Mouse (Mus musculus) liver, adult 2 months (tissue): ENCODE measurements at regions not wholly inside any gene's neighbourhood (a gene's known extent, or its start where the extent isn't known, plus 50 kb on each side); places are given as distances from the start of the nearest gene placed in this dataset.

Experiments used
- DNase-seq: peaks from one replicate; pipeline ENCODE4 v3.0.0-alpha.2; 2011; ENCODE audit warnings: low read depth, low spot score; ENCODE audit errors: extremely low read depth
- H3K27ac ChIP-seq: fragments of 200-500 bp; replicated peaks from 2 replicates; pipeline ENCODE4 v1.5.1; 2012; ENCODE audit warnings: low read depth, mild to moderate bottlenecking, control low read depth, inconsistent platforms, low read length; ENCODE audit not compliant: insufficient read depth
- H3K27me3 ChIP-seq: fragments of 200-500 bp; 2 replicates; pipeline ENCODE4 v1.6.1; 2012; ENCODE audit warnings: mild to moderate bottlenecking, moderate library complexity, low read length, inconsistent platforms; ENCODE audit not compliant: control insufficient read depth, insufficient read depth
- H3K36me3 ChIP-seq: fragments of 200-500 bp; 2 replicates; pipeline ENCODE4 v1.6.1; 2012; ENCODE audit warnings: low read length, inconsistent platforms; ENCODE audit not compliant: control insufficient read depth, insufficient read depth
- H3K4me1 ChIP-seq: fragments of 200-500 bp; 2 replicates; pipeline ENCODE4 v1.6.1; 2011; ENCODE audit warnings: low read length; ENCODE audit not compliant: control insufficient read depth, insufficient read depth
- H3K4me3 ChIP-seq: fragments of 200-500 bp; 2 replicates; pipeline ENCODE4 v1.5.1; 2011; ENCODE audit warnings: low read depth, mild to moderate bottlenecking, control low read depth, low read length, moderate library complexity; ENCODE audit not compliant: insufficient read depth
- H3K79me2 ChIP-seq: fragments of 200-500 bp; 2 replicates; pipeline ENCODE4 v1.6.1; 2012; ENCODE audit warnings: inconsistent platforms, mild to moderate bottlenecking, low read length, moderate library complexity; ENCODE audit not compliant: control insufficient read depth, insufficient read depth
- H3K9ac ChIP-seq: fragments of 200-500 bp; 2 replicates; pipeline ENCODE4 v1.6.1; 2012; ENCODE audit warnings: low read depth, mild to moderate bottlenecking, control low read depth, inconsistent platforms, low read length
- CTCF ChIP-seq: fragments of 200-500 bp; IDR thresholded peaks from 2 replicates; pipeline ENCODE4 v1.5.1; 2011; ENCODE audit warnings: low read depth, low read length, control low read depth
- POLR2A ChIP-seq: fragments of 200-500 bp; IDR thresholded peaks from 2 replicates; pipeline ENCODE4 v1.6.1; 2011; ENCODE audit warnings: low read length, control low read depth; ENCODE audit not compliant: insufficient read depth; ENCODE audit errors: extremely low read depth
- WGBS: fragments of 180-500 bp; shearing (Covaris S2); methylation state at CpG from one replicate; pipeline ENCODE4 v1.1.7; 2018; 5-methylcytosine and 5-hydroxymethylcytosine counted together

DNA sequence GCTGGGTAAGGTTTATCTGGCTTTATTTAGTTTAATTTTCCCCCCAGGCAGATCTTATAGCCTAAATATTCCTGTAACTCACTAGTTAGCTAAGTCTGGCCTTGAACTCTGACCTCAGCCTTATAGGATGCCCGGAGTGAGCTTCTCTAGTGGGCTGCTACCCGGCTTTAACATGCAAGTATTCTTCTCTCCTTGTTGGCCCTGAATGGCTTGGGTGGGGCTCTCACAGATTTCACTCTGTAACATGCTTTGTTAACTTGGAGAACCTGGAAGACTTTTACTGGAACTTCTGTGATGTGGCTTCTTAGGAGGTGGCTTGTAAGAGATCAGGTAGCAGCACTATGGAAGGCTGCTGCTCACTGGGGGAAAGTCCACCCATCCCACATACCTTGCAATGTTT lies 177.3 kb upstream of the Camk1g start:
- H3K27ac ChIP-seq: no peak overlapping the region
- H3K79me2 ChIP-seq: no peaks in the 10 kb centered on the region
- H3K4me1 ChIP-seq: no peaks in the 10 kb centered on the region
- 61% methylated on average over 2 of the region's 2 CpGs for WGBS
- TF ChIP-seq CTCF (no peak), POLR2A (no peak)
- no peak for DNase-seq
- H3K27me3 ChIP-seq: no peaks in the 10 kb centered on the region
- no peaks in the 10 kb centered on the region for H3K36me3 ChIP-seq
- no peak overlapping the region for H3K4me3 ChIP-seq
- no peak overlapping the region for H3K9ac ChIP-seq

DNA sequence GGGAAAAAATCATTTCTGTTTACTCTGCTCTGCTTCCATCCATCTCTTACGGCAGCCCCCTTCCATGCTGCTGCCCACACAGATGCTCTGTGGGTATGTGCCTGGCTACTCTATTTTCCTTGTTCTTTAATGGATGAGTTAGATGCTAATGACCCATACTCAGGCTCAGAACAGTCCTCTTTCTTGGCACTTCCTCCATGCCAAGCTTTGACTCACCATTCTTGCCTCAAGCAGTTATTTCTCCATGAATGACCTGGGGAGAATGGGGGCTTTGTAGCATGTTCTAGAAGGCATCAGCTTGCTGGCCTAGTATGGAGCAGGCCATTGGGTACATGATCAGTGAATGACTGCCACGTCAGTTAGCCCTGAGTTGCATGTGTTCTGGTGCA lies 175.9 kb upstream of the Camk1g start:
- Histone ChIP-seq H3K9ac (no peak overlapping the region), H3K4me3 (no peak overlapping the region), H3K4me1 (no peaks in the 10 kb centered on the region), H3K79me2 (no peaks in the 10 kb centered on the region), H3K27me3 (no peaks in the 10 kb centered on the region), H3K36me3 (no peaks in the 10 kb centered on the region), H3K27ac (no peak overlapping the region)
- no peak for DNase-seq
- WGBS: 89% methylated on average over 2 of the region's 2 CpGs
- no peak for TF ChIP-seq CTCF
- no peak for TF ChIP-seq POLR2A

DNA sequence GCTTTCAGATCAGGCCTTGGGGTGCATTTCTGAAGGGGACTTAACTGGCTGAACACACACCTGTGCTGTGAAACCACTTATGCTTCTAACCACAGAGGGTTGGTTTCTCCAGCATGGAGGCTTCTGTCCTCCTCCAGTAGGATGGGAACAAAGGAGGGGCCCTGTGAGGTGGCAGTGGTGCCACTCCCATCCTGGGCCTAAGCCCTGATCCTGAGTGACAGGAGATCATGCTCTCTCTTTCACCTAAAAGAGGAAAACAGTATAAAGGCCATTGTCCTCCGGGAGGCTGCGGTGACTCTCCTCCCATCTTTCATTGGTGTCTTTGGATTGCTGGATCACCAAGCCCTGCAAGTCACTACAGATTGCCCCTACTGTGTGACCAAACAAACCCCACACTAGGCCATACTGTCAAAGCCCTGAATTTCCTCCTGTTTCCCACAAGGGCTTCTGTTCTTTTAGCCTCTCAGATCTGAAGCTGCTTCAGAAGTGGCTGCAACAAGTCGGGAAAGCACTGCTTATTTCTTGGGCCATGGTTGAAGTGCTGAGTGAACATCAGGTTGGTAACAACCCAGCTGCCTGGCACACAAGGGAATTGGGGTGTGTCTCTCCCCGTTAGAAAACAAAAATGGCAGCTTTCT lies 175.4 kb upstream of the Camk1g start:
- H3K36me3 ChIP-seq: no peaks in the 10 kb centered on the region
- H3K27ac ChIP-seq: no peak overlapping the region
- H3K79me2 ChIP-seq: no peaks in the 10 kb centered on the region
- H3K27me3 ChIP-seq: no peaks in the 10 kb centered on the region
- TF ChIP-seq CTCF (no peak), POLR2A (no peak)
- no peak for DNase-seq
- no peaks in the 10 kb centered on the region for H3K4me1 ChIP-seq
- 84% methylated on average over 4 of the region's 4 CpGs for WGBS
- H3K4me3 ChIP-seq: no peak overlapping the region
- no peak overlapping the region for H3K9ac ChIP-seq

DNA sequence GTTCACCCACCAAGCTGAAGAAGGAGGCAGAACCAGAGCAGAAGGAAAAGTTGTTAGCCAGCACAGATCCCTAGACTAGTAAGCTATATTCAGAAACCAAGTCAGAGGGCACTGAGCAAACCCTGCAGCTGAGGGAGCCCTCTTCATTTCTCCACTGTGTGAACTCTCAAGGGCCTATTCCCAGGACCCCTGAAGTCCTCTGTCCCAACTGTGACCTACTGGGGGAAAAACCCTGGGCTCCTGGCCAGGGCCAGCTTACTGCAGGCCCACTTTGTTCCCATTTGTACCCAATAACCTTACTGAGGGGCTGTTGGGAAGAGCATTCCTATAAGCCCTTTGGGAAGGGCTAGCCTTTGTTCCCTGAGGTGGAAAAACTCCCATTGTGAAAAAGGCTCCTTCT lies 174.7 kb upstream of the Camk1g start:
- Histone ChIP-seq H3K79me2 (no peaks in the 10 kb centered on the region), H3K4me1 (no peaks in the 10 kb centered on the region), H3K36me3 (no peaks in the 10 kb centered on the region), H3K4me3 (no peak overlapping the region), H3K9ac (no peak overlapping the region), H3K27ac (no peak overlapping the region), H3K27me3 (no peaks in the 10 kb centered on the region)
- TF ChIP-seq POLR2A: no peak
- no peak for TF ChIP-seq CTCF
- no peak for DNase-seq

DNA sequence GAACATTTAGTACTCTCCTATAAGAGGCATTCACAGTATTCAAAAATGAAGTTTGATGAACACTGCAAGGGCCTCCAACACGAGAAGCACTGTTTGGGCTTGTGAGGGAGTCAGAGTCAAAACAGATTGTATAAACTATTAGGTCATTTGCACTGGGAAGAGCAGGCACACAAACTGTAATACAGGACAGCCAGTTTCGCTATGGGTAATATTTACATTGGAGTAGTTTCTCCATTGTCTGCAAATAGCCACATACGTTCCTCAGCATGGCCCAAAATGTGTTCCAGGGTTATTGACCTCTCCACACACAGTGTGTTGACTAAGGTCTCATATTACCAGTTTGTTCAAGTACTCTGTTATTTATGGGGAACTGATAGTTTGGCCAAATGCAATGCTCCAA lies 173.7 kb upstream of the Camk1g start:
- DNase-seq: no peak
- no peak overlapping the region for H3K27ac ChIP-seq
- no peaks in the 10 kb centered on the region for H3K36me3 ChIP-seq
- no peaks in the 10 kb centered on the region for H3K27me3 ChIP-seq
- H3K79me2 ChIP-seq: no peaks in the 10 kb centered on the region
- no peak overlapping the region for H3K4me3 ChIP-seq
- no peak for TF ChIP-seq POLR2A
- TF ChIP-seq CTCF: no peak
- no peaks in the 10 kb centered on the region for H3K4me1 ChIP-seq
- no peak overlapping the region for H3K9ac ChIP-seq
- 11% methylated on average over 3 of the region's 3 CpGs for WGBS

DNA sequence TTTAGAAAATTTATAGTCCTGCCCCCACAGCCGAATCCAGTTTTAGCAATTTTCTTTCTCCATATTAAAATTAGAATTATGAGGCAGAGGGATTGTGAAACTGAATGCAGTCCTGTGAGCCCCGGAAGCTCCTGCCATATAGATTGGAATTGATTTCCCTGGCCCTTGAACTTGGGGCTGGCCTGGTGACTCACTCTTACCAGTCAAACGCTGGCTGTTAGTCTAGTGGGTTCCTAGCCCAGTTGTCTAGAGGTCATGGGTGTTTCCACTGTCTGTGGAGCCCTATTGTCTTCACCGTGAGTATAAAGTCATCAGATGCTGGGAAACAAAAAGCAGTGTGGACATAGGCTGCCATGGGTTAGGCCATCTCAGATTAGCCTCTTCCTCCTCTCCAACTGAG lies 173.2 kb upstream of the Camk1g start:
- TF ChIP-seq CTCF: no peak
- TF ChIP-seq POLR2A: no peak
- no peaks in the 10 kb centered on the region for H3K79me2 ChIP-seq
- no peaks in the 10 kb centered on the region for H3K27me3 ChIP-seq
- no peaks in the 10 kb centered on the region for H3K4me1 ChIP-seq
- H3K9ac ChIP-seq: no peak overlapping the region
- H3K27ac ChIP-seq: no peak overlapping the region
- DNase-seq: no peak
- H3K4me3 ChIP-seq: no peak overlapping the region
- 33% methylated on average over 4 of the region's 4 CpGs for WGBS
- no peaks in the 10 kb centered on the region for H3K36me3 ChIP-seq
